Mouse (Mus musculus) spleen, embryonic (tissue): ENCODE data around the gene Trpc4ap.
"Not testable (repeated sequence)": the region's sequence is repeated elsewhere in the genome, so short reads cannot be mapped to it uniquely, and the experiment has no call there.

Experiments
- CTCF ChIA-PET: fragments of 350-600 bp; sonication (Branson Sonifier 250); formaldehyde crosslinking; loops from one replicate; lab custom pipeline; 2022; lab: Charles Lee

The Trpc4ap gene

DNA sequence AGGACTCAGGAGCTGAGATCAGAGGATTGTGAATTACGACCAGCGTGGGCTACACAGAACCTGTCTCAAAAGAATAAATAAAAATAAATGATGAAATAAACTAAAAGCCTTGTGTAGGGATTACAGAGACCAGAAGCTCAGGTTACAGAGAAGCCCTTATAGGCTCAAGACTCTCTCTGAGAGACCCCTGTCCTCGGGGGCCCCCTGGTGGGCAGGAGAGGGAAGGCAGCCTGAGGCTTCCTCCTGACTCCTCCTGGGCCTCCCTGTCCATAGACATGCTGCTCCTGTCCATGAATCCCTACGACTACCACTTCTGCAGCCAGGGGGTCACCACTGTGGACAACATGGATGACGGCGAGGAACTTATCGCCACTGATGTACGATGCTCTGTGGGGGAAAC, 72.4 kb downstream of the Trpc4ap start:
- CTCF ChIA-PET = interaction anchor here (0.6 kb wide), 1 partner anchor 24 kb away, joined by 4 read pairs; no protein-coding TSS in a partner anchor

DNA sequence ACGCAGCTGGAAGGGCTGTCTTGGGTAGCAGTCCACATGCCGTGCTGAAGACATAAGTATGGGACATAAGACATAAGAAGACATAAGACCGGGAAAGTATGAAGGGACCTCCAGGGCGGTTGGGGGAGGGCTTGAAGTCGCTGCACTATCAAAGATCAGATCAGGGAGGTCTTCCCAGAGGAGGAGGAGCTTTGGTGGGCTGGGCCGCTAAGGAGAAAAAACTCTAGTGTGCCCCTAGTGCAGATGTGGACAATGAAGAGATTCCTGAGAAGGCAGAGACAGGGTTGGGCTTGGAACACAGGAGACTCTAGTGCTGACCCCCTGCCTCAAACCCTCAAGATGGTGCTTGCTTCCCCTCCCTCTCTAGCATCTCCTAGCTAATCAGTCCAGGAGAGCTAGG, 75.2 kb downstream of the Trpc4ap start:
- CTCF ChIA-PET = no interaction called here

DNA sequence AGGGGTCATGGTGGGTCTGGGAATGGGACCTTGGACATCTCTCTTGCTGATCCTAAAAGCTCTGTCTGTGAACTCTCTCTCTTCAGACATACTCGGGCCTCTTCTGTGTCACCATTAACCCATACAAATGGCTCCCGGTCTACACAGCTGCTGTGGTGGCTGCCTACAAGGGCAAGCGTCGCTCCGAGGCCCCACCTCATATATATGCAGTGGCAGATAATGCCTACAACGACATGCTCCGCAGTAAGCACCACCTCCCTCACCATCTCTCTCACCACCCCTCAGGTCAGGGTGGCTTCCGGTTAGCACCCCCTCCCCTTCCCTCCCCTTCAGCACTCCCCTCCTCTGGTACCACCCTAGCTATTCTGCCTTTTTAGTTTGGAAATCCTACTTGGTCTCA, 78.2 kb downstream of the Trpc4ap start:
- CTCF ChIA-PET = no interaction called here

DNA sequence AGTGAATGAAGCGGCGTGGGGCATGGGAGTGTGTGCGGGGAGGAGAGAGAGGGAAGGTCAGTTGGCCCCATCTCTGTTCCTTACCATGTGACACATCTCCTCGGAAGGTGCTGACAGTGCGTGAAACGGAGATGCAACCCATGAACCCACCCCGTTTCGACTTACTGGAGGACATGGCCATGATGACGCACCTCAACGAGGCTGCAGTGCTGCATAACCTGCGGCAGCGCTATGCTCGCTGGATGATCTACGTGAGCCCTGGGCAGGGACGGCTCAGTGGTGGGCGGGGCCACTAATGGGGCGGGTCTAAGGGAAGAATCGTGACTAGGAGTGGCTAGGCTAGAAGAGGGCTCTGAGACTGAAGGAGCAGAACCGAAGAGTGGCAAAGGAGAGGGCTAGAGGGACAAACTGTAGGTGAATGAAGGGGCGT, 78.8 kb downstream of the Trpc4ap start:
- CTCF ChIA-PET = no interaction called here

DNA sequence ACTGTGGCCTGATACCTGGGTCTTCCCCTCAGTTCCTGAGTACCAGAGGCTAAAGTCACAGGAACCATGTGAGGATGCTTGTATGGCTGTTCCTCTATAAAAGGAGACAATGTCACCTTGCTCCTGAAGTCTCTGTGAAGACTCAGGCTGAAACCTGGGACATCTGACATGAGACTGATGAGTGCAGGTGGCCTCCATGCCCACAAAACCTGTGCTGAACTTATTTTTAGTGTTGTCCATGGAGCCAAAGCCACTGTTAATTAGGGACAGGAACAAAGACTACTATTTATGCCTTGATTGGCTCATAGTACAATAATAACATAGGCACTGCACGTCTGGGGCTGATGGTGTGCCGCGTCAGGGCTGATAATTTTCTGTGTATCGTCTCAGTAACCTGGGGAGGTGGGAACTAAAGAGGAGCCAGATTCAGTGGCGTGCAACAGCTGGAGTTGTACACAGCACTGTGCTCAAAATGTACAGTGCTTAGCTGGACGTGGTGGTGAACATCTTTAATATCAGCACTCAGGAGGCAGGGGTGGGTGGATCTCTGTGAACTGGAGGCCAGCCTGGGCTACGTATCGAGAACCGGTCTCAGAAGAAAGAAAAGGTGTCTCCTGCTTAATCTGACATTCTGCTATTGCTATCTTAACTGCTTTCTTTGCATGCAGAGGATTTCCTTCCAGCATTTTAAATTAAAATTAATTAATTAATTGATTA, 80.2 kb downstream of the Trpc4ap start:
- CTCF ChIA-PET = interaction anchor here (0.5 kb wide), 1 partner anchor 12 kb away, joined by 3 read pairs; no protein-coding TSS in a partner anchor

DNA sequence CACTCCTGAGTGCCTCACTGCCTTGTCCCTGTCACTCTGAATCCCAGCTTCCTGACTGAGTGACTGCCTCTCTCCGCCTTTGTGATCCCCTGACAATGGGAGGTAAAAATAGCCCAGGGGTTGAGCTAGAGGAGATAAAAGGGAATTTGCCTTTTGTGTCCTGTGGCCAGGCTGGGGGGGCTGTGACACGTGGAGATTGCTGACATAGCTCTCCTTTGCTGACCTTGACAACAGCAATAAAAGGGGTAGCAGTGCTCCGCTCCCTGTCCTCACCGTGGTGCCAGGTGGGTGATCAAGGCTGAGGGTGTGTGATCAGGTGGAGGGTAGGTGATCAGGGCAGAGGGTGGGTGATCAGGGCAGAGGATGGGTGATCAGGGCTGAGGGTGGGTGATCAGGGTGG, 81.2 kb downstream of the Trpc4ap start, which contains the start of gene Myh7b:
Myh7b (plus strand) TSS at position 235 of the 400 bp plus-strand sequence.
- CTCF ChIA-PET = interaction anchor here (0.6 kb wide), 1 partner anchor 35 kb away, joined by 10 read pairs; no protein-coding TSS in a partner anchor

DNA sequence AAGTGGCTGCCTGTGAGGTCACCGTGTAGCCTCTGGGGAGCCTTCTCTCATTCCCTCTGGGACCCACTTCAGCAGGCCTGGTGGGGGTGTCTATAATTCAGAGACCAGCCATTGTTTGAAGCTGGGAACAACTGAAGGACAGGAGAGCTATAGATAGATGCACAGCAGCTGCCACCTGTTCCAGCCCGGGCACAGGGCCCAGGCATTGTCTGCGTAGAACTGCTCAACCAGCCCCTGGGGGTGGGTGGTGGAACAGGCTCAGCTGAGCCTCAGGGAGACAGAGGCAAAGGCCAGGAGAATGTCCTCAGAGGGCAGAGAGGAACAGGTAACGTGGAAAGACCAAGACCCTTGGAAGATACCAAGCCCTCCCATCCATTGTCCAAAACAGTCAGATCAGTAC, 85.8 kb downstream of the Trpc4ap start:
- CTCF ChIA-PET = no interaction called here

DNA sequence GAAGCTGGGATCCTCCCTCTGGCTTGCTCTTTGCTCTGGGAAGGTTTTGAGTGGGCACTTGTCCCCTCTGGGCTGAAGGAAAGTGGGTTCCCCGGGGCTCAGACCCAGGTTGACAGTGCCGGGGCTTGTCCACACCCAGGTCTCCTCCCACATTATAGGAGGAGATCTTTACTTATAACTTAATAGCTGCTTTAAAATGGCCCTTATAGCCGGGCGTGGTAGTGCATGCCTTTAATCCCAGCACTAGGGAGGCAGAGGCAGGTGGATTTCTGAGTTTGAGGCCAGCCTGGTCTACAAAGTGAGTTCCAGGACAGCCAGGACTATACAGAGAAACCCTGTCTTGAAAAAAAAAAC, 87.0 kb downstream of the Trpc4ap start:
- CTCF ChIA-PET = not testable (repeated sequence)

DNA sequence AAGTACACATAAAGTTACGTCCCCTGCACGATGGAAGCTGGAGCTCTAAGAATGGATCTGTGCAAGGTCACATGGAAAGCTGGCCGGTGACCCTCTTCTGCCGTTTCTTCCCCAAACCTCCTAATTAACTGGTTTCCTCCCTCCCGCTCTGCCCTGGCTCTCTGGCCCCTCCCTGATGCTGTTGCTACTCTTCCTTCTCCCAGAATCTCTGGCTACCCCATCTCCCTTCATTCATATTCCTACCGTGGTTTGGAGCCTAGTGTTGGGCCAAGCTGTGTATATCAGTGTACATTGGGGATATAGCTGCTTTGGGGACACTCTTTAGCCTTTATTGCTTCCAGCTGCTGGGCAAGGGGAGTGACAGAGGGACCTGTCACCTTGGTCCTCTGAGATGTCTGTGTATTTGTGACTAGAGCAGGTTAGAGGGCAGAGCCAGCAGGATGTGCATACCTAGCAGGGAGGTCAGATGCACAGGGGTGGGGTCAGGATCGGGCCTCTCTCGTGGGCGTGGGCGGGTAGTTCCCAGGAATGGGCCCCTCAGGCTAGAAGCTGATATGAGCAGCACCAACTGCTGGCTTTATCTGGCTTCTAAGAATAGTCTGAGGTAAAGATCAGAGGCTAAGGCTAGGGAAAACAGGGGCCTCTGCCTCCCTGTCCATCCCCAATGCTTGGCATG, 87.5 kb downstream of the Trpc4ap start:
- CTCF ChIA-PET = no interaction called here

DNA sequence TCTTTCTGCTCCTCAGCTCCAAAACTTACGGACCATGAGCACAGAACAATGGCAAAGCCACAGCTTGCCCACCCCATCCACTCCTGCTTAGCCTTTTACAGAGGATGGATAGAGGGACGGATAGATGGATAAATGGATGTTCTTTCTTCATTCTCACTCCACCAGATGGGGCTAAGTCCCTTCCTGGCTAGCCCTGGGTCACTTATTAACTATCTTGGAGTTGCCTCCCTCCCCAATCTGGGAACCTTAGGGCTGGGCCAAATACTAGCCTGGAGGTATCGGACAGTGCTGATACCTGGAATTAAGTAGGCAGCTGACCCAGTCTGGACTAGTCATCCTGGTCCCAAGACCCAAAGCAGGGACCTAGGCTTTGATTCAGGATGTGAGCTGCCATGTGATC, 88.5 kb downstream of the Trpc4ap start:
- CTCF ChIA-PET = no interaction called here

DNA sequence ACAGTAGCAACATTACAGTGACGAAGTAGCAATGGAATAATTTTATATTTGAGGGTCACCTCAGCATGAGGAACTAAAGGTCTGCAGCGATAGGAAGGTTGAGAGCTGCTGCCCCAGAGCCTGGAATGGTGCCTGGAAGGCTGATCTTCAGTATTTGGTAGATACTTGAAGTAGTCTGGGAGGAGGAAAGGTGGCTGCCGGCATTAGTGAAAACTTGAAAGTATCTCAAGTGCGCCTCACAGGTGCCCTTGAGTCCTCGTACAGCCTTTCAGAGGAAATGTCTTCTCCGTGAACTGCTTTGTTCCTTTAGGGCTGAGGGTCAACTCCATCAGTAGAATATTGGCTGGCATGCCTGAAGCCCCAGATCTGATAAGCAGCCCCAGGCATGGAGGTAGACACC, 96.7 kb downstream of the Trpc4ap start:
- CTCF ChIA-PET = interaction anchor here (0.6 kb wide), 1 partner anchor 432 kb away, joined by 3 read pairs; no protein-coding TSS in a partner anchor

DNA sequence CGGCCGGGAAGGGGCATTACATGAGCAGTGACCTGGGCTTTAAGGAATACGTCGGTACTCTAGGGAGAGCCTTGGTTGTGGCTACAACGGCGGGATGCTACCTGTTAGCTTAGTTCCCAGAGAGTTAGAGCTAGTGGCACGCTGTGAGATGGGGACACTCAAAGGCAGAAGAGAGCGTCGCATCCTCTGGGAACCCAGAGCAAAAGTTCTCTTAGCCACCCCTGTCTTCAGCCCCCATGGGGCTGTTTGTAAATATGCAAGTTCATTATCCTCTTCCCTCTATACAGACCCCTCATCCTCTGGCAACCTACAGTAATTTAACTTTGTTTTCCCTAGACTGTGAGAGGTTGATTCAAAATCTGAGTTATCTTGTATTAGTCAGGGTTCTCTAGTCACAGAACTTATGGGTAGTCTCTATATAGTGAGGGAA, 99.3 kb downstream of the Trpc4ap start:
- CTCF ChIA-PET = no interaction called here

DNA sequence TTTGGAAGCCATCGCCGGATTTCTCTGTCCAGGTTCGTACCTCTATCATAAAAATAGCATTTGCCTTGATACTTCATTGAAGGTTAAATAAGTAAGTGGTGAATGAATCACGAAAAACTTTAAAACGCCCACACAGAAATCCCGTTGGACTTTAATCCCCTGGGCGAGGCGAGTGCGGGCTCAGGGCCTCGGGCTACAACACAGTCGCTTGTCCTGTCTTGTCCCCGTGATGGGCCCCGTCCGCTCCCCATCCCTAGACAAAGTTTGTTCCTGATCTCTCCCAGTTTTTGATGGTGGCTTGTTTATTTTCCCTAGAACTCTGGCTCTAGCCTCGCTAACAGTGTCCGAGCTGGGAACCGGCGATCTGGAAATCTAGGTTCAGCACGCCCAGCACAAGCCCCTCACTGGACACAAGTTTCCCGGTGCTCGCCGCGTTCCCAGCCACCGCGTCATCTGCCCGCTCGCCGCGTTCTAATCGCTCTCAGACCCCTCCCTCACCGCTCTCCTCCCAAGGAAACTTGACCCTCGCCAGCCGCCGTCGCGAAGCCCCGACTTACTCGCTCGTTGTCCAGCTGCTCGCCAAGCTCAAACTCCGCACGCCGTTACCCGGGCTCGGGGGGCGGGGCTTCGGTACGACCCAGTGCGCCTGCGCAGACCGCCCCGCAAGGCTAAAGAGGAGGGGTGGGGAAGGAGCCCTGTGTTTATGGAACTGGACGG, 99.9 kb downstream of the Trpc4ap start, which contains the start of gene Gss:
Gss (minus strand) TSS at position 674 of the 717 bp plus-strand sequence.
- CTCF ChIA-PET = no interaction called here

DNA sequence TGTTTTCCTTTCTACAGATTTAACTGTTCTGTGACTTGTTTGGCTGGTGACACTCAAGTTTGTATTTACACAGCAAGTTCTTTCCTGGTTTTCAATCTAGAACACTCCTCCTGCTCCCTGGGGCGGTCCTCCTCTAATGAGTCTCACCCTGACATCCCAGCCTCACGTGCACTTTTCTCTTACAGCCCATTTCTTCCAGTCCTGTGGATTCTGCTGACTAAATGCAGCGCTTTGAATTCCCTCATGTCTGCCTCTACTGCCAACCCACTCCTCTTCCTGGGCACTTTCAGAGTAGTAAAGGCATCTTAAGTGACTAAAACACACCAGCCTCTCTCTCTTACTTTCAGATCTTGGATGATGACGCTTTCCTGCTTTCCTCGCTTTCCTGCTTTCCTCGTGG, 100.5 kb downstream of the Trpc4ap start:
- CTCF ChIA-PET = no interaction called here

DNA sequence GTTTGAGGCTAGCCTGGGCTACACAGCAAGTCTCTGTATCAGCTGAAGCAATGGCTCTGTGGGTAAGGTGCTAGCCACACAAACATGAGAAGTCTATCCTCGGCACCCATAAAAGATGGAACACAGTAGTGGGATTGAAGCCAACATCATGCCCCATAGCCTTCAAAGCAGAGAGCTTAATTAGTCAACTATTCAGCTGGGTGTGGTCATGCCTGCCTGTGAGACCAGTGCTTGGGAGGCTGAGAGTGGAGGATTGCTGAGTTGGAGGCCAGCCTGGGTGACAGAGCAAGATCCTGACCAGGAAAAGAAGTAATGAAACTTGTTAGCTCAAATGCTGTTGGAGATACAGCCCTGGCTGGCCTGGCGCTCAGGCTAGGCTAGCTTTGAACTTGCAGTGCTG, 101.3 kb downstream of the Trpc4ap start:
- CTCF ChIA-PET = no interaction called here

DNA sequence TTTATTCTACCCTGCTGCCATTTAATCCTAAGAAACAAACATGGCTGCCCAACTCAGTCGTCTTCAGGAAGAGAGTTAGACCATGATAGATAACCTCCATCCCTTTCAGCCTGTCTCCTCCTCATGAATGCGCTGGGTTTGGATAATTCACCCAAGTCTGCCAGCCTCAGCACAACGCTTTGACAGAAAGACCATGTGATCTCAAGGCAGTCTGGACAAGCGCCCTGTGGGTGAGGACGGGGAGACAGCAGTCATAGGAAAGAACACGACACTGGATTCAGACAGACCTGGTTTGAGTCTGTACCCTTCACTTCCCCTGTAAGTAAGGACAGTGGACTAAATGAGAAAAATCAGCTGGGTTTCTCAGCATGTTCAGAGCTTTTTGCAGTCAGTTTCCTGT, 102.7 kb downstream of the Trpc4ap start:
- CTCF ChIA-PET = interaction anchor here (0.7 kb wide), 1 partner anchor 63 kb away, joined by 3 read pairs; no protein-coding TSS in a partner anchor

DNA sequence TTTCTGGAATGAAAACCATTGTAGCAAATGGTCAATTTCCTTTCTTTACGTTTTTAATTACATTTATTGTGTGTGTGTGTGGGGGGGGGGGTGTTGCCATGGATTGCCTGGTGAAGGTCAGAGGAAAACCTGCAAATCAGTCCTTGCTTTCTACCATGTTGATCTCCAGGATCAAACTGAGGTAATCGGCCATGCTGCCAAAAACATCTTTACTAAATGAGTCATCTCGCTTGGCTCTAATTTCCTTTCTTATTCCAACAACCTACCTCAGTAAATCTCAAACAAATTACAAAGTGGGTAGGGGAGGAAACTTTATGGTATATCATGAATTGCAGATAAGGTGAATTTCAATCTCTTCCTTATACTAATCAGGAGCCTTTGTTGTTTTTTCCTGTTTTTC, 104.0 kb downstream of the Trpc4ap start:
- CTCF ChIA-PET = no interaction called here

DNA sequence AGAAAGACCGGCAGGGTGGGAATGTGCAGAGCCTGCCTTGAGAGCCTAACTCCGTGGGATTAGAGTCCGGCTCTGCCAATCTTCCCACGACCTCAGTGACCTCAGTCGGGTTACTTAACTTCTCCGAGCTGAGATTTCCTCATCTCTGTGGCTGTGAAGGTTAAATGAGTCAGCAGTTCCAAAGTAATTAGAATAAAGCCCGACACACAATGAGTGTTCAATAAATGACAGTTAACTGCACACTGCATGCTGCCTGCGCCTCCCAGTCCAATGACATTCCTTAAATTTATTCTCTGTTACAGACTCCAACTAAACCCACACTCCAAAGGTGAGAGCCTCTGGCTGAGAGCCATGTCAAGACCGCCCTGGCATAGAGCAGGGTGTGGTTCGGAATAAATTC, 106.7 kb downstream of the Trpc4ap start:
- CTCF ChIA-PET = interaction anchor here (0.7 kb wide), 1 partner anchor 405 kb away, joined by 4 read pairs; no protein-coding TSS in a partner anchor

DNA sequence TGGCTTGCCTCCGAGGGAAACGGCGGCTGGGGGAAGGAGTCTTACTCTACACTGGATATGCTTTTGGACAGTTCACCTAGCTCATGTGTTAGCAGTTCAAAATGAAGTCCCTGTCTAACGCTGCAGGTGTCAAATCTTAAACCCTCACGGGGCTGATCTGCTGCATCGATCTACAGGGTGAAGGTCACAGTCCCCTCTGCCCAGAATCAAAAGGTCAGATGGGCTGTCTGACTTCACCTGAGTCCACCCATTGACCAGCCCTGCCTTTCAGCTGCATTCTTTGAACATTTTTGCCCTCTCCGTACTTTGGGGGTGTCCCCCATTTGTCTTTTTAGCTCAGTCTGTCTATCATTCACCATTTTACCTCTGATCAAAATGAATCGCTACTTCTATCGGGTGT, 107.1 kb downstream of the Trpc4ap start:
- CTCF ChIA-PET = no interaction called here
